Mouse (Mus musculus): ENCODE measurements around the gene Rgma.

Gene Rgma

GRCm38 (mm10) chr7:73371587-73372321 is 3.6 kb upstream of the Rgma start:
- no peak for DNase-seq (ENCODE audit: low spot score)

GRCm38 (mm10) chr7:73372352-73372970 is 2.8 kb upstream of the Rgma start:
- DNase-seq (ENCODE audit: low spot score), result no peak

DNA sequence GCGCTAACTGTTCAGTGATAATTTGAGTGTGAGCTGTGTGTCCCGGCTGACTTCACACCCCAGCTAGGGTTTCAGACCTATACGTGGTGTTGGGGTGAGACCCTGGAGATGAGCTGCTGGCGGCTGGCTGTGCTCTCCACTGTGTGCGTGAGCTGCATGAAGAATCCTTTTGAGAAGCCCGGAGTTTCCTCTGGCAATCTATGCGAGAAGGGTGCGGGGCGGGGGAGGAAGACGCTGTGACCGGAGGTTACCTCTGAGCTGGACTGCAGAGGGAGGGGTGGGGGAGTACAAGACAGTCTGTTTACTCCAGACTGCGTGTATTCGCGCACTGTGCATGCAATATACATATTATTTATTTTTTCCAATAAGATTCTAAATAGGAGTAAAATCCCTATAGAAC is 582 bp upstream of the Rgma start:
- DNase-seq (ENCODE audit: low spot score), result no peak

DNA sequence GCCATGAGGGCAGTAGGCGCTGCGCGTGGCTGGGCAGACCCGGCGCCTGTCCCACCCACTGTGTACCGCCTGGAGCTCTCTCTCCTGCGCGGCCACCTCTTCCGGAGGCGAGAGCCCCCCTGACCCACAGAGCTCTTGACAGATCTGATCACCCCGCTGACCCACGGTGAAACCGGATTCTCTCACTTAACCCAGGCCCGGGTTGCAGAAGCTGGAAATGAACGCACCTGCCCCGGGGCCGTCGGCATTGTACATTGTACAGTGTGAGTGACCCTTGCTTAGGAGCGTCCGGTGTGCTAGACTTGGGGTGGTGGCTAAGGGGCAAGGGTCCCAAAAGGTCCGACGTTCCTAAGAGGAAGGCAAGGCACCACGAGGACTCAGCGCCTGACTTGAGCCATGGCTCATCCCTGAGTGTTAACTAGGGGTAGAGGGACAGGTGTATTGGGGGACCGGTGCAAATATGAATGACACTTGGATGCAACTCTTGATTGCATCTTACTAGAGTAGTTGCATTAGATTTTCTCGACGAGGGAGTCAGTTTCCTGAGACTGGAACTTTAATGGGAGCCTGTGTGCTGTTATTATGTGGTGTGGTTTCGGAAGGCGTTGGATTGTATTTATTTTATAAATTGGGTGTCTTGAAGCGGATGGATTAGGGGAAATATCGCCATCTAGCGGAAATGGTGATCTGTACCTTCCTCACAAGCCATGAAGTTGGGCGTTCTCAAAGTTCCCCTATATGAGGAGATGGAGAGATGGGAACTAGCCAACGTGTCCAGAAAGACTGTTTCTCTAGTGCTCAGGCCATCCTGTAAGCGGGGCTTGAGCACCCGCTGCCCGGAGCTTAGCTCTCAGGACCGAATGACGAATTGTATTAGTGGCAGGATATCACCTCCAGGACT is 1.0 kb downstream of the Rgma start:
- DNase-seq (ENCODE audit: low spot score), result no peak

GRCm38 (mm10) chr7:73377307-73377706 is 2.0 kb downstream of the Rgma start:
- DNase-seq (ENCODE audit: low spot score), result no peak

GRCm38 (mm10) chr7:73378034-73378433 is 2.7 kb downstream of the Rgma start:
- no peak for DNase-seq (ENCODE audit: low spot score)

DNA sequence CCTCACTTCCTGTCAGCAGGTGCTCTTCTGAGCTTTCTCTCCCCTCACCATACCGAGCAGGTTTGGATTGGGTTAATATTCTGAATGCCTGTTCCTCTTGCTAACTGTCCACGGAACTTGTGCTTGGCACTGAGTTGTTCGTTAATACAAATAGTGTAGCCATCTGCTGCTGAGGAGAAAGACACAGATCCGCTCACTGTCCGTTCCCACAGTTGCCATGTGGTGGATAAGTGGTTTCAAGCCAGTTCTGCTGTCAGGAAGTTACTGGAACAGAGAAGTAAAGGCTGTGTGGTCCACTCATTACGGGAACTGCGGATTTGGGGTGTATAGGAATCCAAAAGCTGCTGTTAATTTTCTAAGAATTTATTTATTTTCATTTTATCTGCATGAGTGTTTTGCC is 7.5 kb downstream of the Rgma start:
- DNase-seq (ENCODE audit: low spot score), result no peak

GRCm38 (mm10) chr7:73388866-73389265 is 13.6 kb downstream of the Rgma start:
- no peak for DNase-seq (ENCODE audit: low spot score)

DNA sequence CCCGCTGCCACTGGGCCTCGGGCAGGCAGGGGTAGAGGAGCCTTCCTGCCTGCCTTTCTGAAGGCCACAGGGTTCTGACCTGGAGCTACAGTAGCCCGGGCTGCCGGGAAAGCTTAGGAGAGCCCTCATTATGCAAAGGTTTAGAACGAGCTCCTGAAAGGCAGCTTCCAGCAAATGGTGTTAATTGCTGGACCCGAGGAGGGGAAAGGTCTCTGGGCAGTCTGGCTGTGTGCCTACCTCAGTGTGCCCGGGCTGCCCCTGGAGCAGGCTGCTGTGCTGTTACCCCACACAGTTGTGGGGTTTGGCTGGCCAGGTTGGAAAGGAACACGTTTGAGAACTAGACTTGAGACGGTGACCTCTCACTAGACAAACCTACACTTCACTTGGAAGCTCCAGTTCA is 14.1 kb downstream of the Rgma start:
- no peak for DNase-seq (ENCODE audit: low spot score)

GRCm38 (mm10) chr7:73389871-73390294 is 14.6 kb downstream of the Rgma start:
- DNase-seq (ENCODE audit: low spot score), result no peak

GRCm38 (mm10) chr7:73390426-73391001 is 15.2 kb downstream of the Rgma start:
- DNase-seq (ENCODE audit: low spot score), result no peak

GRCm38 (mm10) chr7:73391002-73391517 is 15.8 kb downstream of the Rgma start:
- peak; percentile 31 for DNase-seq (ENCODE audit: low spot score)

GRCm38 (mm10) chr7:73391518-73392321 is 16.4 kb downstream of the Rgma start:
- no peak for DNase-seq (ENCODE audit: low spot score)

- no peak for DNase-seq (ENCODE audit: low spot score)
Measured at GRCm38 (mm10) chr7:73392359-73392758, 17.1 kb downstream of the Rgma start.

GRCm38 (mm10) chr7:73393307-73394012 is 18.2 kb downstream of the Rgma start:
- DNase-seq (ENCODE audit: low spot score), result no peak

DNA sequence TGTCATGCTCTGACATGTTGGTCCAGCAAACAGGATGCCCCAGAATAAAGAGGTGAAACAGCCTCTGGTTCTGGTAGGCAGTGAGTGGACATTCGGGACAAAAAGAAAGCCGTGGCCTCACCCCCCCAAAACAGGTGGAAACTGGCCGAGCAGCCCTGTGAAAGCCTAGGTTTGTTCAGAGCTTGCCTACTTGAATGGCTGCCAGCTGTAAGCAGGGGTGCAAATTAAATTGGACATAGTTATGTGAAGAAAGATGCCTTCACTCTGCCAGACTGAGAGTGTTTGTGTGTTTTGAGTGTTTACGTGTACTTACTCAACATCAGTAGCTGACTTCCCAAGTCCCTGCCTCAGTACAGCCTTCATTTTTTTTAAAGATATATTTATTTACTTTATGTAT is 18.7 kb downstream of the Rgma start:
- no peak for DNase-seq (ENCODE audit: low spot score)

DNA sequence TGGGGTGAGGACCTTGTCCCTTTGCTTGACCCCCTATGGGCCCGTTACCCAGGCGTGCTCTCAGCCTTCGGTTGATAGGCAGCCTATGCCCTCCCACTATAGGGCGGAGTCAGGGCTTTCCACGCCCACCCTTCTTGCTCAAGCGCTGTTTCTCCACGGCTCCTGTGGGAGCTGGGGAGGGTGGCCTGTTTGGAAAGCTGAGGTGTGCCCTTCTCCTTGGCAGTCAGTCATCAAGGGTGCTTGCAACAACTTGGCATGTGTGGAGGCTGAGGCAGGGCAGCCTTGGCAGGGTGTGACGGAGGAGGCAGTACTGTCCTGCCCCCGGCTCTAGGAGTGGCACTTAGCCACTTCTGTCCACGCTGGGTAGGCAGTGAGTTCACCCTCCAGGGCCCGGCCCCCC is 23.0 kb downstream of the Rgma start:
- DNase-seq (ENCODE audit: low spot score), result no peak

GRCm38 (mm10) chr7:73398806-73399442 is 23.6 kb downstream of the Rgma start:
- DNase-seq (ENCODE audit: low spot score), result no peak

- no peak for DNase-seq (ENCODE audit: low spot score)
Measured at GRCm38 (mm10) chr7:73399501-73400044, 24.3 kb downstream of the Rgma start.

All from MN1 (cell line).